Mouse (Mus musculus) megakaryocyte, embryonic 14.5 days (primary cell): ENCODE results near the gene Vmn1r77. TPM values are rescaled to one million over a fixed set of nuclear protein-coding genes. Genes with fewer than 3 reads are reported as not detected.
"Not testable (repeated sequence)": the region's sequence is repeated elsewhere in the genome, so short reads cannot be mapped to it uniquely, and the experiment has no call there.

Experiments
- H3K27me3 ChIP-seq: replicated peaks from 2 replicates; pipeline ENCODE3; 2012; ENCODE audit warnings: inconsistent platforms
- H3K36me3 ChIP-seq: replicated peaks from 2 replicates; pipeline ENCODE3; 2012; ENCODE audit warnings: low read length, inconsistent platforms, mixed read lengths
- H3K4me1 ChIP-seq: 2 replicates; pipeline ENCODE4 v1.6.1; 2012; ENCODE audit warnings: inconsistent platforms
- H3K4me3 ChIP-seq: replicated peaks from 2 replicates; pipeline ENCODE3; 2012; ENCODE audit warnings: moderate library complexity, mild to moderate bottlenecking, inconsistent platforms
- H3K9me3 ChIP-seq: 2 replicates; pipeline ENCODE4 v1.6.1; 2012; ENCODE audit warnings: inconsistent platforms
- FLI1 ChIP-seq: IDR thresholded peaks from 2 replicates; pipeline ENCODE4 v1.6.1; 2012; ENCODE audit warnings: low read length, inconsistent platforms, mixed read lengths
- GATA1 ChIP-seq: IDR thresholded peaks from 3 replicates; pipeline ENCODE4 v1.6.1; 2012; ENCODE audit warnings: mixed read lengths, low read length, inconsistent platforms, borderline replicate concordance
- polyA plus RNA-seq: library from polyadenylated mRNA; stranded (reverse); fragments of >175 nt; gene quantifications from 2 replicates; pipeline ENCODE4 v1.2.3, GENCODE M21; 2012; ENCODE audit warnings: low replicate concordance; ENCODE audit not compliant: insufficient read depth

Vmn1r77 gene
- polyA plus RNA-seq = 0.47 TPM in 1 of 2 replicates, not detected in the other

- H3K27me3 ChIP-seq, H3K36me3 ChIP-seq, H3K4me3 ChIP-seq, H3K4me1 ChIP-seq, H3K9me3 ChIP-seq: not testable (repeated sequence)
Observed at GRCm38 (mm10) chr7:12036452-12036851, at the start of gene Vmn1r77. Gene Vmn1r77 (plus strand): TSS chr7:12036752.

GRCm38 (mm10) chr7:12011491-12011890, 25.1 kb upstream of the Vmn1r77 start:
- not testable (repeated sequence) for H3K27me3 ChIP-seq, H3K9me3 ChIP-seq

GRCm38 (mm10) chr7:12012392-12012791, 24.2 kb upstream of the Vmn1r77 start:
- H3K4me1 ChIP-seq, H3K9me3 ChIP-seq, H3K27me3 ChIP-seq, H3K36me3 ChIP-seq, H3K4me3 ChIP-seq: not testable (repeated sequence)

More at GRCm38 (mm10) chr7:12011491-12011890, 25.1 kb upstream of the Vmn1r77 start:
- H3K4me3 ChIP-seq, H3K4me1 ChIP-seq, H3K36me3 ChIP-seq: not testable (repeated sequence)

- H3K9me3 ChIP-seq = no peaks in the 10 kb centered on the region; the same call in none of the 2 replicates
- no peaks in the 10 kb centered on the region for H3K4me1 ChIP-seq
- TF ChIP-seq GATA1 = no peak
- no peak for TF ChIP-seq FLI1
- no peak overlapping the region for H3K4me3 ChIP-seq
- no peaks in the 10 kb centered on the region for H3K36me3 ChIP-seq
- H3K27me3 ChIP-seq = no peaks in the 10 kb centered on the region
Observed at GRCm38 (mm10) chr7:12013106-12013505, 23.4 kb upstream of the Vmn1r77 start.

GRCm38 (mm10) chr7:12017829-12018228, 18.7 kb upstream of the Vmn1r77 start:
- H3K9me3 ChIP-seq, H3K4me3 ChIP-seq, H3K27me3 ChIP-seq, H3K36me3 ChIP-seq, H3K4me1 ChIP-seq: not testable (repeated sequence)

- no peaks in the 10 kb centered on the region for H3K4me1 ChIP-seq
- TF ChIP-seq GATA1 = no peak
- TF ChIP-seq FLI1 = no peak
- H3K9me3 ChIP-seq = 0 out of 2 replicates have a peak, but pooled peaks cover 4% of the 10 kb centered on the region
- no peak overlapping the region for H3K4me3 ChIP-seq
- no peaks in the 10 kb centered on the region for H3K27me3 ChIP-seq
- no peaks in the 10 kb centered on the region for H3K36me3 ChIP-seq
Observed at GRCm38 (mm10) chr7:12040664-12041063, 4.1 kb downstream of the Vmn1r77 start.

Other genes starting within 250 kb of the Vmn1r77 start
- gene Vmn1r74, start 202.8 kb upstream of the Vmn1r77 start, polyA plus RNA-seq = not detected in 2 replicates
- gene Vmn1r75, start 162.1 kb upstream of the Vmn1r77 start, polyA plus RNA-seq = not detected in 2 replicates
- 0.32 TPM in 1 of 2 replicates, not detected in the other for gene Vmn1r76, start 98.5 kb upstream of the Vmn1r77 start, polyA plus RNA-seq
- gene Vmn1r78, start 113.5 kb downstream of the Vmn1r77 start, polyA plus RNA-seq = not detected in 2 replicates
- gene Vmn1r79, start 134.5 kb downstream of the Vmn1r77 start, polyA plus RNA-seq = not detected in 2 replicates
- 0.03 TPM in 1 of 2 replicates, not detected in the other for gene Vmn1r80, start 152.5 kb downstream of the Vmn1r77 start, polyA plus RNA-seq
- not detected in 2 replicates for gene Vmn1r81, start 231.5 kb downstream of the Vmn1r77 start, polyA plus RNA-seq